Mouse (Mus musculus): Measurements from ENCODE around the gene Abcb6. TPM values are rescaled to one million over a fixed set of nuclear protein-coding genes. Genes with fewer than 3 reads are reported as not detected.

The Abcb6 gene
- total RNA-seq, 2 experiments from 2014 or later, result 21.4 to 21.6 TPM

Small RNA genes within 50 kb of the gene (microRNA-seq; reads per million reads assigned to microRNA genes)
- 0 reads per million in 2 experiments for gene Gm27943

Other genes with a start within 250 kb of the Abcb6 start
- not detected for gene Cfap65, start 244.8 kb downstream of the Abcb6 start, total RNA-seq (2021)
- gene Ihh, start 228.7 kb downstream of the Abcb6 start, total RNA-seq (2021), result under 1 TPM; 0.12 to 0.20 TPM
- gene Nhej1, start 55.2 kb downstream of the Abcb6 start, total RNA-seq (2021), result 1 to 10 TPM; 5.3 to 5.4 TPM
- gene Slc23a3, start 46.5 kb downstream of the Abcb6 start, total RNA-seq (2021), result not detected
- gene Cnppd1, start 37.7 kb downstream of the Abcb6 start, total RNA-seq (2021), result 10 to 100 TPM; 12.4 to 12.7 TPM
- 1 to 10 TPM; 6.5 to 8.0 TPM for gene Retreg2, start 37.6 kb downstream of the Abcb6 start, total RNA-seq (2021)
- gene Zfand2b, start 11.7 kb downstream of the Abcb6 start, total RNA-seq (2021), result 10 to 100 TPM; 16.3 to 16.7 TPM
- gene Ankzf1, start 11.8 kb upstream of the Abcb6 start, total RNA-seq (2021), result 1 to 10 TPM; 3.8 to 4.7 TPM
- gene Atg9a, start 11.8 kb upstream of the Abcb6 start, total RNA-seq (2021), result 100 to 1,000 TPM in 1 of 2 experiments, 10 to 100 TPM in 1; 96.6 to 103 TPM
- gene Glb1l, start 30.4 kb upstream of the Abcb6 start, total RNA-seq (2021), result 1 to 10 TPM; 2.3 to 3.0 TPM
- 10 to 100 TPM; 19.4 to 23.1 TPM for gene Stk16, start 30.4 kb upstream of the Abcb6 start, total RNA-seq (2021)
- 100 to 1,000 TPM; 921 to 954 TPM for gene Tuba4a, start 39.5 kb upstream of the Abcb6 start, total RNA-seq (2021)
- gene A630095N17Rik, start 51.7 kb upstream of the Abcb6 start, total RNA-seq (2021), result not detected
- 10 to 100 TPM; 63.1 to 67.1 TPM for gene Dnajb2, start 56.0 kb upstream of the Abcb6 start, total RNA-seq (2021)
- under 1 TPM in 1 of 2 experiments, not detected in 1; 0.10 TPM for gene Ptprn, start 84.1 kb upstream of the Abcb6 start, total RNA-seq (2021)
- not detected for gene Resp18, start 98.0 kb upstream of the Abcb6 start, total RNA-seq (2021)
- 10 to 100 TPM; 46.4 to 48.3 TPM for gene Dnpep, start 137.6 kb upstream of the Abcb6 start, total RNA-seq (2021)
- gene Des, start 179.9 kb upstream of the Abcb6 start, total RNA-seq (2021), result 1,000 to 10,000 TPM; 1,843 to 1,948 TPM
- gene Speg, start 194.9 kb upstream of the Abcb6 start, total RNA-seq (2021), result 100 to 1,000 TPM; 229 to 230 TPM

All from gastrocnemius, postnatal 36 days (tissue).